Mouse (Mus musculus) thymus, postnatal 10 days (tissue): ENCODE data around the gene Ptk6.

Experiments
- DNase-seq, 2 experiments: peaks; one replicate each; pipeline ENCODE4 v3.0.0; 2021; ENCODE audit warnings: low spot score in 2 of 2

Gene Ptk6

GRCm38 (mm10) chr2:181166469-181166868, 36.1 kb downstream of the Ptk6 start:
- no peak for DNase-seq

- no peak for DNase-seq
Observed at GRCm38 (mm10) chr2:181160821-181161220, 41.8 kb downstream of the Ptk6 start.

- no peak for DNase-seq
Observed at GRCm38 (mm10) chr2:181159771-181160170, 42.8 kb downstream of the Ptk6 start.

GRCm38 (mm10) chr2:181159091-181159514, 43.5 kb downstream of the Ptk6 start:
- no peak for DNase-seq

GRCm38 (mm10) chr2:181158471-181158870, 44.1 kb downstream of the Ptk6 start:
- no peak for DNase-seq

- no peak for DNase-seq
Observed at GRCm38 (mm10) chr2:181157716-181158302, 44.8 kb downstream of the Ptk6 start.

GRCm38 (mm10) chr2:181157180-181157579, 45.4 kb downstream of the Ptk6 start:
- no peak for DNase-seq

GRCm38 (mm10) chr2:181156248-181157121, 46.1 kb downstream of the Ptk6 start, which contains the start of gene Eef1a2:
TSS of gene Eef1a2 (minus strand) at chr2:181157014.
- DNase-seq: no peak

- DNase-seq: no peak
Observed at GRCm38 (mm10) chr2:181155801-181156200, 46.8 kb downstream of the Ptk6 start.

- no peak for DNase-seq
Observed at GRCm38 (mm10) chr2:181154831-181155415, 47.7 kb downstream of the Ptk6 start.

- no peak for DNase-seq
Observed at GRCm38 (mm10) chr2:181154361-181154760, 48.2 kb downstream of the Ptk6 start.

GRCm38 (mm10) chr2:181153837-181154236, 48.8 kb downstream of the Ptk6 start:
- peak in 1 of 2 experiments; percentile 22 for DNase-seq

- DNase-seq: no peak
Observed at GRCm38 (mm10) chr2:181153131-181153530, 49.5 kb downstream of the Ptk6 start.

- no peak for DNase-seq
Observed at GRCm38 (mm10) chr2:181152701-181153100, 49.9 kb downstream of the Ptk6 start.

- no peak for DNase-seq
Observed at GRCm38 (mm10) chr2:181150281-181150680, 52.3 kb downstream of the Ptk6 start.

GRCm38 (mm10) chr2:181148318-181148955, 54.2 kb downstream of the Ptk6 start:
- DNase-seq: no peak

GRCm38 (mm10) chr2:181147546-181148317, 54.9 kb downstream of the Ptk6 start:
- DNase-seq: peak in 1 of 2 experiments; percentile 10

- no peak for DNase-seq
Observed at GRCm38 (mm10) chr2:181146976-181147545, 55.5 kb downstream of the Ptk6 start.

GRCm38 (mm10) chr2:181144675-181145074, 57.9 kb downstream of the Ptk6 start:
- DNase-seq: no peak
